Comparison of ENCODE assay signal across 9 mouse cellular contexts in genomic region chr10:75591211-75591894, GRCm38 (mm10). TPM values are rescaled to one million over a fixed set of nuclear protein-coding genes. Genes with fewer than 3 reads are reported as not detected.
DNase-seq lines count a peak whose midpoint lies in the region; ATAC-seq and TF ChIP-seq lines count a peak whose summit lies in the region.
"Had no signal": no experiment of that assay in that cellular context is flagged by ENCODE, and none has a peak within 500 bp of the region (broad histone marks: within the 10 kb centered on the region; RNA-seq: fewer than 3 reads in every experiment).

No protein-coding gene starts in this region.

- WGBS in embryonic facial prominence, embryonic 14.5 days, result 73% methylated on average over 12 of the region's 12 CpGs
- WGBS in kidney, embryonic 14.5 days, result 64% methylated on average over 12 of the region's 12 CpGs

- peak overlapping the region; percentile 12 to 25; a peak in 2 of 4 replicates for H3K4me3 ChIP-seq in MEL (ENCODE audit: control insufficient read depth in 1 of 2, insufficient read depth in 1 of 2, low read depth in 2 of 2, low read length in 2 of 2)
- H3K4me3 ChIP-seq in embryonic facial prominence, embryonic 14.5 days (ENCODE audit: low read depth, low read length), result no peak overlapping the region
- no peak overlapping the region for H3K4me3 ChIP-seq in kidney, embryonic 14.5 days (ENCODE audit: low read length)
- H3K4me3 ChIP-seq: embryonic facial prominence, embryonic 13.5 days had no signal

- peak overlapping the region; percentile 70 for H3K27ac ChIP-seq in MEL (ENCODE audit: control insufficient read depth, low read depth, low read length)
- no peak overlapping the region for H3K27ac ChIP-seq in embryonic facial prominence, embryonic 14.5 days (replicated peaks; ENCODE audit: low read depth, low read length)
- H3K27ac ChIP-seq in kidney, embryonic 14.5 days (ENCODE audit: low read depth, low read length), result peak overlapping the region; percentile 57; the same call in 1 of the 2 replicates
- H3K27ac ChIP-seq: embryonic facial prominence, embryonic 13.5 days had no signal

- H3K36me3 ChIP-seq in MEL (ENCODE audit: control insufficient read depth in 1 of 2, insufficient read depth in 2 of 2, low read length in 2 of 2), result peaks cover 0 to 13% of the 10 kb centered on the region in 2 experiments; a peak in 2 of 4 replicates
- no peaks in the 10 kb centered on the region for H3K36me3 ChIP-seq in embryonic facial prominence, embryonic 14.5 days (ENCODE audit: control insufficient read depth, insufficient read depth, low read length)
- no peaks in the 10 kb centered on the region for H3K36me3 ChIP-seq in kidney, embryonic 14.5 days (ENCODE audit: control insufficient read depth, insufficient read depth, low read length)
- H3K36me3 ChIP-seq: embryonic facial prominence, embryonic 13.5 days had no signal

- H3K4me2 ChIP-seq in embryonic facial prominence, embryonic 14.5 days (ENCODE audit: low read depth, low read length), result no peak overlapping the region
- no peak overlapping the region for H3K4me2 ChIP-seq in kidney, embryonic 14.5 days (replicated peaks; ENCODE audit: low read depth, low read length)
- H3K4me2 ChIP-seq: embryonic facial prominence, embryonic 13.5 days had no signal

- TF ChIP-seq RAD21 in MEL (IDR thresholded peaks at IDR 0.05; ENCODE audit: low read depth, low read length), result no peak

- peak; percentile 95 for DNase-seq in MEL (ENCODE audit: low read depth, low spot score)
- peak; percentile 56 for DNase-seq in embryonic facial prominence, embryonic 14.5 days (ENCODE audit: low spot score)
- DNase-seq in lung, postnatal 4 days, result peak; percentile 81 to 84
- DNase-seq in thymus, postnatal 0 days (ENCODE audit: low spot score), result peak; percentile 96
- DNase-seq in Muller cell, postnatal 12 days (ENCODE audit: inconsistent ontology term), result no peak
- DNase-seq in frontal cortex, postnatal 14 days (ENCODE audit: low spot score in 2 of 2), result no peak
- no peak for DNase-seq in ovary, postnatal 10 days (ENCODE audit: low spot score)

- peak in 1 of 2 experiments; percentile 51; a peak in 1 of 4 replicates for TF ChIP-seq POLR2A in MEL (IDR thresholded peaks at IDR 0.05; ENCODE audit: control insufficient read depth in 1 of 2, insufficient read depth in 1 of 2, low read depth in 1 of 2, low read length in 2 of 2, poor library complexity in 1 of 2)

- H3K79me2 ChIP-seq in MEL (ENCODE audit: control insufficient read depth, insufficient read depth, low read length, poor library complexity), result no peaks in the 10 kb centered on the region

- peak overlapping the region; percentile 43 for H3K9ac ChIP-seq in MEL (ENCODE audit: control insufficient read depth, low read depth, low read length, poor library complexity, severe bottlenecking)
- H3K9ac ChIP-seq in embryonic facial prominence, embryonic 14.5 days (ENCODE audit: low read depth, low read length), result no peak overlapping the region
- no peak overlapping the region for H3K9ac ChIP-seq in kidney, embryonic 14.5 days (ENCODE audit: low read depth, low read length)
- H3K9ac ChIP-seq: embryonic facial prominence, embryonic 13.5 days had no signal

- peaks cover 8 to 32% of the 10 kb centered on the region in 2 experiments for H3K4me1 ChIP-seq in MEL (ENCODE audit: control insufficient read depth in 1 of 2, insufficient read depth in 2 of 2, low read length in 2 of 2)
- peaks cover 13% of the 10 kb centered on the region for H3K4me1 ChIP-seq in embryonic facial prominence, embryonic 14.5 days (ENCODE audit: control insufficient read depth, insufficient read depth, low read length)
- H3K4me1 ChIP-seq in kidney, embryonic 14.5 days (ENCODE audit: control insufficient read depth, insufficient read depth, low read length), result peaks cover 28% of the 10 kb centered on the region

- TF ChIP-seq CTCF in MEL (IDR thresholded peaks at IDR 0.05 in 2 of 3, conservative IDR thresholded peaks at IDR 0.05 in 1 of 3; ENCODE audit: control insufficient read depth in 1 of 3, insufficient read depth in 1 of 3, low read depth in 2 of 3, low read length in 3 of 3, poor library complexity in 1 of 3, severe bottlenecking in 1 of 3), result peak in 1 of 3 experiments; percentile 22; a peak in 1 of 6 replicates

- H3K27me3 ChIP-seq in MEL (ENCODE audit: control insufficient read depth in 1 of 2, insufficient read depth in 2 of 2, low read length in 2 of 2), result no peaks in the 10 kb centered on the region
- no peaks in the 10 kb centered on the region for H3K27me3 ChIP-seq in embryonic facial prominence, embryonic 14.5 days (replicated peaks; ENCODE audit: control insufficient read depth, insufficient read depth, low read length)
- H3K27me3 ChIP-seq in kidney, embryonic 14.5 days (ENCODE audit: control insufficient read depth, insufficient read depth, low read length), result no peaks in the 10 kb centered on the region
- H3K27me3 ChIP-seq: embryonic facial prominence, embryonic 13.5 days had no signal

- no peaks in the 10 kb centered on the region for H3K9me3 ChIP-seq in MEL (replicated peaks; ENCODE audit: insufficient read depth, low read length)
- no peaks in the 10 kb centered on the region for H3K9me3 ChIP-seq in embryonic facial prominence, embryonic 14.5 days (ENCODE audit: control insufficient read depth, low read length)
- no peaks in the 10 kb centered on the region for H3K9me3 ChIP-seq in kidney, embryonic 14.5 days (ENCODE audit: control insufficient read depth, low read length)
- H3K9me3 ChIP-seq: embryonic facial prominence, embryonic 13.5 days had no signal

- peak; percentile 52 to 59 for TF ChIP-seq EP300 in MEL (IDR thresholded peaks at IDR 0.05; ENCODE audit: low read depth in 1 of 2, low read length in 2 of 2)

- ATAC-seq in embryonic facial prominence, embryonic 14.5 days (ENCODE audit: low read depth), result no peak
- no peak for ATAC-seq in kidney, embryonic 14.5 days (ENCODE audit: low FRiP score, low TSS enrichment)

TF ChIP-seq in MEL, 35 proteins besides CTCF, POLR2A, EP300 and RAD21 (continues in another document):
- TF ChIP-seq MYC (IDR thresholded peaks at IDR 0.05; ENCODE audit: low read depth, low read length), result peak; percentile 52; the same call in 1 of the 2 replicates
- no peak for TF ChIP-seq POLR2AphosphoS2 (IDR thresholded peaks at IDR 0.05; ENCODE audit: low read length)
- no peak for TF ChIP-seq MEF2A (IDR thresholded peaks at IDR 0.05; ENCODE audit: extremely low read depth, insufficient replicate concordance, low read depth, low read length, poor library complexity, severe bottlenecking)
- TF ChIP-seq MAX (IDR thresholded peaks at IDR 0.05; ENCODE audit: low read length), result peak; percentile 39; the same call in 1 of the 2 replicates
- no peak for TF ChIP-seq ZKSCAN1 (IDR thresholded peaks at IDR 0.05; ENCODE audit: low read depth, low read length)
- TF ChIP-seq MXI1 (IDR thresholded peaks at IDR 0.05; ENCODE audit: low read depth, low read length), result peak; percentile 39; the same call in 1 of the 2 replicates
- no peak for TF ChIP-seq MYB (IDR thresholded peaks at IDR 0.05; ENCODE audit: low read depth, low read length)
- no peak for TF ChIP-seq USF1 (IDR thresholded peaks at IDR 0.05; ENCODE audit: low read depth, low read length)
- TF ChIP-seq POLR2AphosphoS5 (IDR thresholded peaks at IDR 0.05; ENCODE audit: borderline replicate concordance, low read depth, low read length), result no peak
- no peak for TF ChIP-seq GATA1 (IDR thresholded peaks at IDR 0.05; ENCODE audit: low read depth, low read length)
- no peak for TF ChIP-seq ZC3H11A (IDR thresholded peaks at IDR 0.05; ENCODE audit: low read depth, low read length)
- no peak; the same call in 1 of the 2 replicates for TF ChIP-seq TAL1 (IDR thresholded peaks at IDR 0.05; ENCODE audit: low read length)
- TF ChIP-seq NELFE (IDR thresholded peaks at IDR 0.05; ENCODE audit: low read depth, low read length), result peak; percentile 12; the same call in 1 of the 2 replicates
- TF ChIP-seq ZNF384 (IDR thresholded peaks at IDR 0.05; ENCODE audit: low read depth, low read length), result no peak
- TF ChIP-seq CHD1 (IDR thresholded peaks at IDR 0.05; ENCODE audit: low read depth, low read length), result no peak

RNA-seq across cellular contexts. Expression of gene Ggt5, which starts 2.2 kb away (rescaled TPM):
- 0.03 TPM in 1 of 2 replicates, not detected in the other for total RNA-seq in MEL (2012; rRNA removed)
- under 1 TPM in 1 of 2 experiments, not detected in 1; 0.11 TPM for polyA plus RNA-seq in MEL (2012; ENCODE audit: insufficient read depth in 1 of 2, insufficient read length in 2 of 2, low read depth in 1 of 2, low replicate concordance in 2 of 2, missing spikeins in 1 of 2)
- polyA plus RNA-seq in embryonic facial prominence, embryonic 14.5 days (2014; fragmentation: Nextera tagmentation; extraction: Ambion mirVana), result 3.1 and 3.9 TPM in 2 replicates
- 3.9 and 4.7 TPM in 2 replicates for polyA plus RNA-seq in kidney, embryonic 14.5 days (2014; fragmentation: Nextera tagmentation; extraction: Ambion mirVana)
- 11.9 and 12.0 TPM in 2 replicates for polyA plus RNA-seq in thymus, postnatal 0 days (2015; fragmentation: Nextera tagmentation; extraction: Ambion mirVana)

RNA-seq across cellular contexts. Expression of gene Ggt1, which starts 29.9 kb away (rescaled TPM):
- total RNA-seq in MEL (2012; rRNA removed), result 0.46 and 1.4 TPM in 2 replicates
- 1 to 10 TPM in 1 of 2 experiments, not detected in 1; 3.2 TPM for polyA plus RNA-seq in MEL (2012; ENCODE audit: insufficient read depth in 1 of 2, insufficient read length in 2 of 2, low read depth in 1 of 2, low replicate concordance in 2 of 2, missing spikeins in 1 of 2)
- 0.39 and 1.4 TPM in 2 replicates for polyA plus RNA-seq in embryonic facial prominence, embryonic 14.5 days (2014; fragmentation: Nextera tagmentation; extraction: Ambion mirVana)
- 29.1 and 57.6 TPM in 2 replicates for polyA plus RNA-seq in kidney, embryonic 14.5 days (2014; fragmentation: Nextera tagmentation; extraction: Ambion mirVana)
- 0.90 and 1.5 TPM in 2 replicates for polyA plus RNA-seq in thymus, postnatal 0 days (2015; fragmentation: Nextera tagmentation; extraction: Ambion mirVana)

RNA-seq across cellular contexts. Expression of gene Lrrc75b, which starts 31.2 kb away (rescaled TPM):
- total RNA-seq in MEL (2012; rRNA removed), result not detected in 2 replicates
- polyA plus RNA-seq in MEL (2012; ENCODE audit: insufficient read depth in 1 of 2, insufficient read length in 2 of 2, low read depth in 1 of 2, low replicate concordance in 2 of 2, missing spikeins in 1 of 2), result not detected
- polyA plus RNA-seq in embryonic facial prominence, embryonic 14.5 days (2014; fragmentation: Nextera tagmentation; extraction: Ambion mirVana), result 5.7 and 7.9 TPM in 2 replicates
- polyA plus RNA-seq in kidney, embryonic 14.5 days (2014; fragmentation: Nextera tagmentation; extraction: Ambion mirVana), result 2.1 and 2.9 TPM in 2 replicates
- 0.41 and 0.86 TPM in 2 replicates for polyA plus RNA-seq in thymus, postnatal 0 days (2015; fragmentation: Nextera tagmentation; extraction: Ambion mirVana)

RNA-seq across cellular contexts. Expression of gene Susd2, which starts 52.5 kb away (rescaled TPM):
- 0.07 and 0.12 TPM in 2 replicates for total RNA-seq in MEL (2012; rRNA removed)
- polyA plus RNA-seq in MEL (2012; ENCODE audit: insufficient read depth in 1 of 2, insufficient read length in 2 of 2, low read depth in 1 of 2, low replicate concordance in 2 of 2, missing spikeins in 1 of 2), result under 1 TPM in 1 of 2 experiments, not detected in 1; 0.15 TPM
- 7.1 and 7.4 TPM in 2 replicates for polyA plus RNA-seq in embryonic facial prominence, embryonic 14.5 days (2014; fragmentation: Nextera tagmentation; extraction: Ambion mirVana)
- polyA plus RNA-seq in kidney, embryonic 14.5 days (2014; fragmentation: Nextera tagmentation; extraction: Ambion mirVana), result 4.2 and 9.2 TPM in 2 replicates
- polyA plus RNA-seq in thymus, postnatal 0 days (2015; fragmentation: Nextera tagmentation; extraction: Ambion mirVana), result 1.9 and 2.9 TPM in 2 replicates

Comparison
In these comparisons a context has a peak if more than half of its experiments do, and no peak if none do; other contexts are left out.
1. DNase-seq: peak in MEL (single experiment), embryonic facial prominence, embryonic 14.5 days (single experiment), lung, postnatal 4 days (2 of 2) and thymus, postnatal 0 days (single experiment); none in Muller cell, postnatal 12 days (single experiment), frontal cortex, postnatal 14 days (0 of 2) and ovary, postnatal 10 days (single experiment).
2. H3K4me3 ChIP-seq: peak in MEL (2 of 2); none in embryonic facial prominence, embryonic 14.5 days (single experiment) and kidney, embryonic 14.5 days (single experiment).